Mouse (Mus musculus): ENCODE measurements around the gene Pabpn1l.

DNA sequence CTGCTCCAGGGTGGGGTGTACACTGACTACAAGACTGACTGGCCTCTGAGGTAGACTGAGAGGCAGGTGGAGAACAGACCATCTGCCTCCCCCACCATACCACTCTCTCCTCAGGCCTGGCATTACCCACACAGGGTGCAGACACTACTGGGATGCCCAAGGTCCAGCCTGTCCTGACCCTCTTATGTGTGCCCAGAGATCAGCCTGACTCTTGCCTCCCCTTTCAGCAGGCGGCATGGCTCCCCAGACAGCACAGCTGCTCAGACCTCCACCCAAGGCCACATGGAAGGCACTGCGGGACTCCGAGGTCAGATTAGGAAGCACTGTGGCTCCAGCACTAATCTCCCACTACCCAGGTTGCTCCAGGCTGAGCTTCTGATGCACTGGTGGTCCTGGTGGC, 48.2 kb upstream of the Pabpn1l start:
- TF ChIP-seq POLR2A (IDR thresholded peaks at IDR 0.05; ENCODE audit: low read depth, low read length) (no peak), CTCF (conservative IDR thresholded peaks at IDR 0.05; ENCODE audit: insufficient read depth, insufficient read length, low read depth, low read length) (no peak)

Measured in kidney, adult 2 months (tissue).